Mouse (Mus musculus) small intestine, adult 2 months (tissue): ENCODE measurements around the gene Larp4.

Experiments used
- CTCF ChIP-seq: fragments of 200-500 bp; IDR thresholded peaks from 2 replicates; pipeline ENCODE4 v1.5.1; 2012; ENCODE audit warnings: low read depth, mild to moderate bottlenecking, control low read depth, inconsistent platforms, low read length, moderate library complexity, mixed read lengths; ENCODE audit not compliant: insufficient replicate concordance, insufficient read length; ENCODE audit errors: extremely low read depth
- POLR2A ChIP-seq: fragments of 200-500 bp; IDR thresholded peaks from 2 replicates; pipeline ENCODE4 v1.6.1; 2012; ENCODE audit warnings: low read depth, mild to moderate bottlenecking, control low read depth, inconsistent platforms, low read length, moderate library complexity

GRCm38 (mm10) chr15:100025076-100025834, 55.4 kb downstream of the Larp4 start:
- TF ChIP-seq CTCF (no peak), POLR2A (no peak)
